Mouse (Mus musculus): ENCODE measurements around the gene Pou2f2.

GRCm38 (mm10) chr7:25076663-25077413 lies 102.7 kb downstream of the Pou2f2 start:
- TF ChIP-seq POLR2A (IDR thresholded peaks at IDR 0.05; ENCODE audit: borderline replicate concordance, insufficient read depth, low read length) (peak; percentile 86), CTCF (IDR thresholded peaks at IDR 0.05; ENCODE audit: borderline replicate concordance, insufficient read depth, low read depth, low read length) (no peak)

Measured in cerebellum, adult 2 months (tissue).